Mouse (Mus musculus): ENCODE measurements at regions not wholly inside any gene's neighbourhood (a gene's known extent, or its start where the extent isn't known, plus 50 kb on each side); places are given as distances from the start of the nearest gene placed in this dataset.

- TF ChIP-seq GATA1 (IDR thresholded peaks at IDR 0.05; ENCODE audit: borderline replicate concordance, low read length) (no peak), FLI1 (IDR thresholded peaks at IDR 0.05; ENCODE audit: low read length) (no peak)
These were observed 630.5 kb upstream of the Chrm3 start for GRCm38 (mm10) chr13:10991151-10991550.

Data from megakaryocyte, embryonic 14.5 days (primary cell).